Mouse (Mus musculus): ENCODE measurements at regions not wholly inside any gene's neighbourhood (a gene's known extent, or its start where the extent isn't known, plus 50 kb on each side); places are given as distances from the start of the nearest gene placed in this dataset.
"Not testable (repeated sequence)": the region's sequence is repeated elsewhere in the genome, so short reads cannot be mapped to it uniquely, and the experiment has no call there.

DNA sequence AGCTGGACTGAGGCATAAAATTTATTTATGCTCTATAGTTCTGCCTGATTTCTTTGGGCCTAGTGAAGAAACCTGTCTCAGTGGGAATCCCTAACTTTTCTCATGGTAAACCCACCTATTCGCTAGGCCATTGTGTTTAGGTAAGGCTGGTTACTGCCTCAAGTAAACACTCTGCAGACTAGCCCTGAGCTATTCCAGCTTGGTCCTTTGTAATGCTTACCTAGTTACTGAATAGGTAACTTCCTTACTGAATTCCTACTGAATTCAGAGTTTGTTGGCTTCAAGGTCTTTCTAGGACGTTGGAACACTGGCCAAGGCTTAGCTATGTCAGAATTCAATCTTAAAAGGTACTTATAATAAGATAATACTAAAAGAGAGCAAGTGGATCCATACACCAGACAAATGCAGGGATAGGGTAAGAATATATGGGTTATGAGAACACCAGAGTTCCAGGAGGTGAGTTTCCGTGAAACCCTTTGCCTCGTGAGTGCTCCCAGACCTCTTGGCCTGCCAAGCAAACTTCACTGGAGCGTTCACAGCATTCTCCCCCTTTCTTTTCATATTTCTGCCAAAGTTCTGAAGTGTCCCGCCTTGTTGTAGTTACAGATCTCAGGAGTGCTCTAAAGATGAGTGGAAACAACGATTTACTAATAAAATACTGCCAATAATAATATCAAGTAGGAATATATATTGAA is 238.6 kb upstream of the Gm28363 start:
- not testable (repeated sequence) for TF ChIP-seq CTCF (IDR thresholded peaks at IDR 0.05; ENCODE audit: low read depth, low read length); POLR2A (IDR thresholded peaks at IDR 0.05; ENCODE audit: insufficient read depth, low read length)
